Mouse (Mus musculus) inflammation-experienced regulatory T-cells, adult 6 months (primary cell): ENCODE data around the gene Klhl8. TPM values are rescaled to one million over a fixed set of nuclear protein-coding genes. Genes with fewer than 3 reads are reported as not detected.
"Not testable (repeated sequence)": the region's sequence is repeated elsewhere in the genome, so short reads cannot be mapped to it uniquely, and the experiment has no call there.

Experiments used
- ATAC-seq: one replicate; pipeline ENCODE4 v1.8.0; 2017
- polyA plus RNA-seq, 3 experiments: library from polyadenylated mRNA; unstranded; fragments of 100-300 nt; shearing (Covaris generic); gene quantifications; one replicate each; pipeline ENCODE4 v1.2.1; 2017

Klhl8 gene
- polyA plus RNA-seq: under 1 TPM; 0.19 to 0.75 (median 0.49) TPM

GRCm38 (mm10) chr5:103910748-103911409 is at the start of gene Klhl8:
Gene Klhl8 (minus strand): TSS chr5:103911259.
- ATAC-seq: peak; percentile 93

GRCm38 (mm10) chr5:103954638-103955037 is 43.6 kb upstream of the Klhl8 start:
- ATAC-seq: no peak

GRCm38 (mm10) chr5:103953135-103954083 is 42.4 kb upstream of the Klhl8 start:
- ATAC-seq: no peak

DNA sequence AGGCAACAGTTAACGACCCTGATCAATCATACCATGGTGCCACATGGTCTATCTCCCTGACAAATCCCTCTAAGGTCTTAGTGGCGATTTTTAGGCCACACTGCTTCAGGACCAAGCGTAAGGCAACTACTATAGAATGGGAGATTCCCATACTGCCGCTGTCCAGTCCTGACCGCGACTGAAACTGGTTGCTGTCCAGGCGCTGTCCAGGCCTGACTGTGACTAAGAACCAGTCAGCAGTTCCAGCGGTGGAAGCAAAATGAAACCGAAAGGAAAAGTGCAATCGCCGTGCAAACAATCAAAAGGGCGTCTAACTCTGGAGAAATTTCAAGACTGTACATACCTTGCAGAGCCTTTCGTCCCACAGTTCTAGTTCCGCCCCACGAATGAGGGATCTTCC is 39.1 kb upstream of the Klhl8 start:
- not testable (repeated sequence) for ATAC-seq

DNA sequence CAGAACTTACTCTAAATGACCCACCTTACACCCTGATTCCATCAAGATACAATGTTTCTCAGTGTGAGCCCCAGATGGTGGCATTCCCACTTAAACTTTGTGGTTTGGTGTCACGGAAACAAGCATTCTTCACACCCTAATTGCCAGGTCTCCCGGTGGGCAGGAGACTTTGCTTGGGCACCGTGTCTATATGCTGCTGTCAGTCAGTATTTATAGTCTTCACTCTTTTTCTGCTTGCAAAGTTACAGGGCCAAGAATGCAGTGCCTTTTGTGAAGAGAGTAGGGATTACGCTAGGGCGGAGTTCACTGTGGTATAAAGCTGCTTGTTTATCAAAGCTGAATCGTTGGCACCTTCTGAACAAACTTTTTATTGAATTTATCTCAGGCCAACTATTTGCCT is 32.1 kb upstream of the Klhl8 start:
- no peak for ATAC-seq

DNA sequence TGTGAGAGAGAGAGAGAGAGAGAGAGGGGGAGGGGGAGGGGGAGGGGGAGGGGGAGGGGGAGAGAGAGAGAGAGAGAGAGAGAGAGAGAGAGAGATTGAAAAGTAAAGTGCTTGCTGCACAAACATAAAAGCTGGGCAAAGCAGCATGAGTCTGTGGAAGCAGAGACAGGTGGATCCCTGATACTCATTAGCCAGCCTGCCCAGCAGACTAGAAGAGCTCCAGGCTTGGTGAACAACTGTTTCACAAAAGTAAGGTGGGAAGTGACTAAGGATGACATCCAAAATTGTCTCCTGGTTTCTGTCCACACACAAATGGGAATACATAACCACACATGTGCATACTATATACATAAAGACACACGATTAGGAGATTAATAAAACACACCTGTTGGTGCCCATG is 28.8 kb upstream of the Klhl8 start:
- no peak for ATAC-seq

DNA sequence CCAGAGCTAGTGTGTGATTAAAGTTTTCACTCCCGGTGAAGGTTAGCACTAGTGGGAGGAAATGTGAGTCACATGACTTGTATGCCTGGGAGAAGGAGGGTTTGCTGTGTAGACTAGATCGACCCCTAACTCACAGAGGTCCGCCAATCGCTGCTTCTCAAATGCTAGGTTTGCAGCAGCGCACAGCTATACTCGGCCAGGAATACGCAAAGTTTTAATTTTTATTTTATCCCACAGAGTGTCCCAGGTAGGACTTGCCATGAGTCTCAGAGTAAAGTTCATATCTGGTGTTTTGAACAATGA is 28.2 kb upstream of the Klhl8 start:
- no peak for ATAC-seq

GRCm38 (mm10) chr5:103938547-103939349 is 27.7 kb upstream of the Klhl8 start:
- ATAC-seq: no peak

DNA sequence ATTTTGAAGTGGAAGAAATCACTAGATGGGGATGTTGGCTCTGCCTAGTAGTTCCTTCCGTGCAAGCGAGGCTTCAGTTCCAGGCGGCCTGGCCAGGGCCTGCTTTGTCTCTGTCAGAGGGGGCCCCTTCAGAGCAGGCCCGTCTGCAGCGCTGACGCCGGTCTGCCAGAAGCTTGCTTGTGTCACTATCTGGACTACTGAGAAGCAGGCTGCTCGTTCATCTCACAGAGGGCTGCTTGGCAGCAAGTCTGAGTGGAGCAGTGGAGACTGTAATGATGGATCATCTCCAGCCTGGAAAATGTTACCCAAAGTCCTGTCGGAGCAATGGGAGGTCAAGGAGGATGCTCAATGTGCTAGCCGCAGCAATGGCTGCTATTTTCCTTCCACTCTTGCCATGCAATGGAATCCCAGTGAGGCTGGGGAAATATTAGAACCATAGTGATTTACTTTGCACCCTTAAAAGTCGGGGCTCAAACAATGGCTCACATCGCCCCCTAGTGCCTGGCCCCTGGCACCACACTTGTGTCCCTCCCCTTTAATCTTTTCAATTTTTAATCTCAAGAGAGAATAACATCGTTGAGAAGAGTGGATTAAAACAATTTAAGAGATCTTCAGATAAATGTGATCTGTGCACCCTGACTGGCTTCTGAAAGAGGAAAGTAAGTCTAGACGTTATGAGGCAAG is 26.0 kb upstream of the Klhl8 start:
- ATAC-seq: peak; percentile 73

DNA sequence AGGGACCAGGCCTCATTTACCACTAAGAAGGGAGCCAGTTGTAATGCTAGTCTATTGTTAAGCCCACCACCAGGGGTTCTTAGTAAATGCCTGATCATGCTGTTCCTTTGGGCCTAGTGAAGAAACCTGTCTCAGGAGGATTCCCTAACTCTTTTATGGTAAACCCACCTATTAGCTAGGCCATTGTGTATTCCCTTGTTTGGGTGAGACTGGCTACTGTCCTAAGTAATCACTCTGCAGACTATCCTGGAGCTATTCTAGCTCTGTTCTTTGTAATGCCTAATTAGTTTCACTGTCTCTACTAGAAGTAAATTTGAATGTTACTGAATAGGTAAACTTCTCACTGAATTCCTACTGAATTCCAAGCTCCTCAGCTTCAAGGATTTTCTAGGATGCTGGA is 20.9 kb upstream of the Klhl8 start:
- not testable (repeated sequence) for ATAC-seq

- ATAC-seq: no peak
These were observed 19.5 kb upstream of the Klhl8 start for GRCm38 (mm10) chr5:103930511-103930910.

GRCm38 (mm10) chr5:103928196-103928550 is 17.1 kb upstream of the Klhl8 start:
- no peak for ATAC-seq

GRCm38 (mm10) chr5:103927429-103928195 is 16.6 kb upstream of the Klhl8 start:
- peak; percentile 88 for ATAC-seq

GRCm38 (mm10) chr5:103926398-103926797 is 15.3 kb upstream of the Klhl8 start:
- no peak for ATAC-seq

DNA sequence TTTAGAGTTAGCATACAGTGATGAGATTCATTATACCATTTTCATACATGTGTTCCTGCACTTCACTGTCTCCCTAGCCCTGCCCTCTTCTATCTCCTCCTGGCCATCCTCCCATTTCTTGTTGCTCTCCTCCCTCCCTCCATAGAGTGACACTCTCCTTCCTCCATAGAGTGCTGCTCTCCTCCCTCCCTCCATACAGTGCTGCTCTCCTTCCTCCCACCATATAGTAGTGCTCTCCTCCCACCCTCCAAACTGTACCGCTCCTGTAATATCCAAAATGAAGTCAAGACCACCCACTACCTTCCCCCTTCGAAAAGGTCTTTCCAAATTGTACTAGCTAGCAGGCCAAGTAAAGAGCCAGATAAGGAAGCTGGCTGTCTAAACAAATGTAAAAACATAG is 12.7 kb upstream of the Klhl8 start:
- ATAC-seq: no peak

GRCm38 (mm10) chr5:103923101-103923500 is 12.0 kb upstream of the Klhl8 start:
- ATAC-seq: no peak

DNA sequence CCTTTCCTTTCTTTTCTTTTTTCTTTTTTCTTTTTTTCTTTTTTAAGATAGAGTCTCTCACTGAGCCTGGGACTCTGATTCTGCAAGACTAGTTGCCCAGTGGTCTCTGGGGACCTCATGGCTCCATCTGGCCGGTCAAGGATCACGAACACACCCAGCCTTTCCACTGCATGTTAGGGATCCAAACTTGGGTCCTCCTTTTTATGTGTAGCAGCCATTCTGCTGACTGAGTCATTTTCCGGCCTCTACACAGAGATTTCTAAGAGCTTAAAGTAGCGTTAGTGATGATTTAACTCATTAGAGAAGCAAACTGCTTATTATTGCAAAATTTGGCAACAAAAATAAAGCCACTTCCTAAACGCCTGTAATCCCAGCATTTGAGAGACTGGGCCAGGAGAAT is 11.4 kb upstream of the Klhl8 start:
- no peak for ATAC-seq

GRCm38 (mm10) chr5:103919497-103919896 is 8.4 kb upstream of the Klhl8 start:
- no peak for ATAC-seq

DNA sequence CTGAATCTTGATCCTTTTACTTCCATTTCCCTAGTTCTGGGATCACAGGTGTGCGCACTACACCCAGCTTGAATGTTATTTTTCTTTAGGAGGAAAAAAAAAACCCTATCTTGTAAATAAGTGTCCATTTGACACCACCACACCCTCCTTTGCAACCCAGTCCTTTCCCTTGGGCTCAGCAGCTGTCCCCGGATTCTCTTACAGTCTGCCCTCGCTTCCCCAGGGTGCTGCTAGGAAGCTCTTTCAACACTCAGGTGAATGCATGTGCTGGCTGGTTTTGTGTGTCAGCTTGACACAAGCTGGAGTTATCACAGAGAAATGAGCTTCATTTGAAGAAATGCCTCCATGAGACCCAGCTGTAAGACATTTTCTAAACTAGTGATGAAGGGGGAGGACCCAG is 7.2 kb upstream of the Klhl8 start:
- ATAC-seq: no peak

DNA sequence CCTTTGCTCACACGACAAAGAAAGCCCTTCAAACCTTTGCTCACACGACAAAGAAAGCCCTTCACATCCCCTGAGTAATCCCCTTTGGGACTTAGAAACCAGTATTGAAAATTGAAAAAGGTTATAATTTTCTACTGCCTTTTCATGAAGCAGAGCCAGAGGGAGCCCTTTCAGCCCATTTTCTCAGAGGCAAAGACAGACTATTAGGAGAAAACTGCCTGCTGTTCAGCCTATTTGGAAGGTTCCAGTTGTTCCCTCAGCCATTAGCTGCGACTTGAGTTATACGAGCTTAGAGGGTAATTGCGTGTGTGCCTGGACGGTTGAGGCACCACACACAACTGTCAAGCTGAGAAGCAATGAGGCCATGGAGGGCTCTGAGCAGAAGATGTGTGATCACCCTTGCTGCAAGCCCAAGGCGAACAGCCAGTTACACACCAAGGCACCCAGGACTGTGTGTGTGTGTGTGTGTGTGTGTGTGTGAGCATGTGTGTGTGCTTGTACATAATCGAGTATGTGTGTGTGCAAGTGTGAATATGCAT is 6.4 kb upstream of the Klhl8 start:
- no peak for ATAC-seq

GRCm38 (mm10) chr5:103916595-103917356 is 5.7 kb upstream of the Klhl8 start:
- ATAC-seq: no peak
